Comparison of ENCODE assay signal across 10 mouse cellular contexts in genomic region chr7:81492628-81493027, GRCm38 (mm10). TPM values are rescaled to one million over a fixed set of nuclear protein-coding genes. Genes with fewer than 3 reads are reported as not detected.
DNase-seq lines count a peak whose midpoint lies in the region; ATAC-seq and TF ChIP-seq lines count a peak whose summit lies in the region.
"Had no signal": no experiment of that assay in that cellular context is flagged by ENCODE, and none has a peak within 500 bp of the region (broad histone marks: within the 10 kb centered on the region; RNA-seq: fewer than 3 reads in every experiment).

No protein-coding gene starts in this region.

- H3K4me3 ChIP-seq in kidney, embryonic 16.5 days (ENCODE audit: low read length): no peak overlapping the region
- H3K4me3 ChIP-seq in embryonic facial prominence, embryonic 14.5 days (ENCODE audit: low read depth, low read length): peak overlapping the region; percentile 50; the same call in 1 of the 2 replicates
- peak overlapping the region; percentile 78 for H3K4me3 ChIP-seq in hindbrain, embryonic 15.5 days
- peak overlapping the region; percentile 82 for H3K4me3 ChIP-seq in neural tube, embryonic 13.5 days
- no peak overlapping the region for H3K4me3 ChIP-seq in thymus, adult 2 months (ENCODE audit: control insufficient read depth, insufficient read depth, low read length)

- DNase-seq in kidney, adult 9 months: no peak
- no peak for DNase-seq in embryonic facial prominence, embryonic 14.5 days (ENCODE audit: low spot score)
- no peak for DNase-seq in urinary bladder, postnatal 14 days (ENCODE audit: low spot score)
- DNase-seq in urinary bladder, adult 2 months (ENCODE audit: low spot score): no peak
- DNase-seq in thymus, adult 2 months: no peak
- DNase-seq: cerebellum, adult 11 months had no signal

- no peak for ATAC-seq in kidney, embryonic 16.5 days (ENCODE audit: low FRiP score, low TSS enrichment)
- ATAC-seq in embryonic facial prominence, embryonic 14.5 days (ENCODE audit: low read depth): no peak
- no peak for ATAC-seq in hindbrain, embryonic 15.5 days (ENCODE audit: low FRiP score, low read depth)
- ATAC-seq in neural tube, embryonic 13.5 days (ENCODE audit: low read depth): no peak

- WGBS in kidney, embryonic 16.5 days: 48% methylated on average over 9 of the region's 9 CpGs
- 45% methylated on average over 9 of the region's 9 CpGs for WGBS in embryonic facial prominence, embryonic 14.5 days
- 26% methylated on average over 9 of the region's 9 CpGs for WGBS in hindbrain, embryonic 15.5 days
- WGBS in neural tube, embryonic 13.5 days: 34% methylated on average over 9 of the region's 9 CpGs
- 68% methylated on average over 9 of the region's 9 CpGs for WGBS in thymus, adult 2 months

- H3K27me3 ChIP-seq in kidney, embryonic 16.5 days (ENCODE audit: insufficient read depth, low read length): peaks cover 23% of the 10 kb centered on the region
- peaks cover 19% of the 10 kb centered on the region; the same call in 1 of the 2 replicates for H3K27me3 ChIP-seq in embryonic facial prominence, embryonic 14.5 days (replicated peaks; ENCODE audit: control insufficient read depth, insufficient read depth, low read length)
- no peaks in the 10 kb centered on the region for H3K27me3 ChIP-seq in hindbrain, embryonic 15.5 days
- H3K27me3 ChIP-seq in neural tube, embryonic 13.5 days: peaks cover 4% of the 10 kb centered on the region; the same call in 1 of the 2 replicates
- H3K27me3 ChIP-seq in thymus, adult 2 months (ENCODE audit: control insufficient read depth, insufficient read depth, low read length): peaks cover 7% of the 10 kb centered on the region; the same call in 1 of the 2 replicates

- no peak overlapping the region for H3K9ac ChIP-seq in kidney, embryonic 16.5 days (replicated peaks; ENCODE audit: low read length)
- no peak overlapping the region for H3K9ac ChIP-seq in embryonic facial prominence, embryonic 14.5 days (ENCODE audit: low read depth, low read length)
- peak overlapping the region; percentile 90 for H3K9ac ChIP-seq in hindbrain, embryonic 15.5 days
- peak overlapping the region; percentile 95 for H3K9ac ChIP-seq in neural tube, embryonic 13.5 days

- peak overlapping the region; percentile 82; the same call in 1 of the 2 replicates for H3K4me2 ChIP-seq in kidney, embryonic 16.5 days (replicated peaks; ENCODE audit: low read depth, low read length)
- peak overlapping the region; percentile 88; the same call in 1 of the 2 replicates for H3K4me2 ChIP-seq in embryonic facial prominence, embryonic 14.5 days (ENCODE audit: low read depth, low read length)
- peak overlapping the region; percentile 66 for H3K4me2 ChIP-seq in hindbrain, embryonic 15.5 days
- H3K4me2 ChIP-seq in neural tube, embryonic 13.5 days: peak overlapping the region; percentile 74

- no peaks in the 10 kb centered on the region for H3K9me3 ChIP-seq in kidney, embryonic 16.5 days (ENCODE audit: low read length)
- no peaks in the 10 kb centered on the region for H3K9me3 ChIP-seq in embryonic facial prominence, embryonic 14.5 days (ENCODE audit: control insufficient read depth, low read length)
- H3K9me3 ChIP-seq in hindbrain, embryonic 15.5 days: no peaks in the 10 kb centered on the region
- no peaks in the 10 kb centered on the region for H3K9me3 ChIP-seq in neural tube, embryonic 13.5 days

- peaks cover 5% of the 10 kb centered on the region; the same call in 1 of the 2 replicates for H3K4me1 ChIP-seq in kidney, embryonic 16.5 days (ENCODE audit: insufficient read depth, low read length)
- H3K4me1 ChIP-seq in embryonic facial prominence, embryonic 14.5 days (ENCODE audit: control insufficient read depth, insufficient read depth, low read length): no peaks in the 10 kb centered on the region
- peaks cover 24% of the 10 kb centered on the region for H3K4me1 ChIP-seq in hindbrain, embryonic 15.5 days (replicated peaks)
- peaks cover 38% of the 10 kb centered on the region for H3K4me1 ChIP-seq in neural tube, embryonic 13.5 days (replicated peaks)
- H3K4me1 ChIP-seq in thymus, adult 2 months (replicated peaks; ENCODE audit: control insufficient read depth, insufficient read depth, low read length): no peaks in the 10 kb centered on the region; the same call in 1 of the 2 replicates

- no peak for TF ChIP-seq CTCF in thymus, adult 2 months (IDR thresholded peaks at IDR 0.05; ENCODE audit: borderline replicate concordance, control insufficient read depth, extremely low read depth, insufficient read depth, low read length, poor library complexity)

- TF ChIP-seq POLR2A in thymus, adult 2 months (IDR thresholded peaks at IDR 0.05; ENCODE audit: control insufficient read depth, extremely low read depth, insufficient read depth, low read length, poor library complexity): no peak

- no peaks in the 10 kb centered on the region for H3K36me3 ChIP-seq in kidney, embryonic 16.5 days (ENCODE audit: insufficient read depth, low read length)
- H3K36me3 ChIP-seq in embryonic facial prominence, embryonic 14.5 days (ENCODE audit: control insufficient read depth, insufficient read depth, low read length): no peaks in the 10 kb centered on the region
- no peaks in the 10 kb centered on the region for H3K36me3 ChIP-seq in hindbrain, embryonic 15.5 days
- no peaks in the 10 kb centered on the region for H3K36me3 ChIP-seq in neural tube, embryonic 13.5 days
- H3K36me3 ChIP-seq in thymus, adult 2 months (ENCODE audit: control insufficient read depth, insufficient read depth, low read length): no peaks in the 10 kb centered on the region

- no peak overlapping the region for H3K27ac ChIP-seq in kidney, embryonic 16.5 days (ENCODE audit: low read length)
- H3K27ac ChIP-seq in embryonic facial prominence, embryonic 14.5 days (replicated peaks; ENCODE audit: low read depth, low read length): no peak overlapping the region
- H3K27ac ChIP-seq in hindbrain, embryonic 15.5 days (replicated peaks): peak overlapping the region; percentile 96
- H3K27ac ChIP-seq in neural tube, embryonic 13.5 days (replicated peaks): peak overlapping the region; percentile 99
- no peak overlapping the region for H3K27ac ChIP-seq in thymus, adult 2 months (ENCODE audit: control insufficient read depth, insufficient read depth, low read length)

RNA-seq across cellular contexts. Expression of gene Ap3b2, which starts 1.1 kb away (rescaled TPM):
- polyA plus RNA-seq in kidney, embryonic 16.5 days (2015; fragmentation: Nextera tagmentation; extraction: Ambion mirVana): 1.0 and 1.5 TPM in 2 replicates
- polyA plus RNA-seq in embryonic facial prominence, embryonic 14.5 days (2014; fragmentation: Nextera tagmentation; extraction: Ambion mirVana): 4.9 and 7.2 TPM in 2 replicates
- polyA plus RNA-seq in hindbrain, embryonic 15.5 days (2015; fragmentation: Nextera tagmentation; extraction: Ambion mirVana): 133 and 147 TPM in 2 replicates
- 127 and 131 TPM in 2 replicates for polyA plus RNA-seq in neural tube, embryonic 13.5 days (2015; fragmentation: Nextera tagmentation; extraction: Ambion mirVana)
- 1.4 and 2.1 TPM in 2 replicates for polyA plus RNA-seq in urinary bladder, adult 2 months (2012; rRNA removed)
- polyA plus RNA-seq in thymus, adult 2 months (2012; rRNA removed): 0.60 and 0.65 TPM in 2 replicates

RNA-seq across cellular contexts. Expression of gene BC048679, which starts 5.5 kb away (rescaled TPM):
- polyA plus RNA-seq in kidney, embryonic 16.5 days (2015; fragmentation: Nextera tagmentation; extraction: Ambion mirVana): not detected in 2 replicates
- polyA plus RNA-seq in embryonic facial prominence, embryonic 14.5 days (2014; fragmentation: Nextera tagmentation; extraction: Ambion mirVana): not detected in 2 replicates
- polyA plus RNA-seq in hindbrain, embryonic 15.5 days (2015; fragmentation: Nextera tagmentation; extraction: Ambion mirVana): not detected in 2 replicates
- not detected in 2 replicates for polyA plus RNA-seq in neural tube, embryonic 13.5 days (2015; fragmentation: Nextera tagmentation; extraction: Ambion mirVana)
- polyA plus RNA-seq in urinary bladder, adult 2 months (2012; rRNA removed): not detected in 2 replicates
- polyA plus RNA-seq in thymus, adult 2 months (2012; rRNA removed): not detected in 2 replicates
- polyA plus RNA-seq: heart, postnatal 0 days had no signal

RNA-seq across cellular contexts. Expression of gene Cpeb1, which starts 37.4 kb away (rescaled TPM):
- 0.76 and 0.85 TPM in 2 replicates for polyA plus RNA-seq in kidney, embryonic 16.5 days (2015; fragmentation: Nextera tagmentation; extraction: Ambion mirVana)
- polyA plus RNA-seq in embryonic facial prominence, embryonic 14.5 days (2014; fragmentation: Nextera tagmentation; extraction: Ambion mirVana): 2.4 and 3.4 TPM in 2 replicates
- 5.7 and 6.2 TPM in 2 replicates for polyA plus RNA-seq in hindbrain, embryonic 15.5 days (2015; fragmentation: Nextera tagmentation; extraction: Ambion mirVana)
- polyA plus RNA-seq in neural tube, embryonic 13.5 days (2015; fragmentation: Nextera tagmentation; extraction: Ambion mirVana): 4.7 and 7.3 TPM in 2 replicates
- 52.4 and 67.9 TPM in 2 replicates for polyA plus RNA-seq in urinary bladder, adult 2 months (2012; rRNA removed)
- polyA plus RNA-seq in thymus, adult 2 months (2012; rRNA removed): 8.8 and 13.5 TPM in 2 replicates

Comparison
In these comparisons a context has a peak if more than half of its experiments do, and no peak if none do; other contexts are left out.
1. H3K27ac ChIP-seq: peak in hindbrain, embryonic 15.5 days (single experiment) and neural tube, embryonic 13.5 days (single experiment); none in kidney, embryonic 16.5 days (single experiment), embryonic facial prominence, embryonic 14.5 days (single experiment) and thymus, adult 2 months (single experiment).
2. H3K4me3 ChIP-seq: peak in embryonic facial prominence, embryonic 14.5 days (single experiment), hindbrain, embryonic 15.5 days (single experiment) and neural tube, embryonic 13.5 days (single experiment); none in kidney, embryonic 16.5 days (single experiment) and thymus, adult 2 months (single experiment).
3. H3K9ac ChIP-seq: peak in hindbrain, embryonic 15.5 days (single experiment) and neural tube, embryonic 13.5 days (single experiment); none in kidney, embryonic 16.5 days (single experiment) and embryonic facial prominence, embryonic 14.5 days (single experiment).
4. RNA of gene Ap3b2, which starts 1.1 kb away (polyA plus RNA-seq): 133 to 147 TPM in hindbrain, embryonic 15.5 days and 127 to 131 TPM in neural tube, embryonic 13.5 days; 4.9 to 7.2 TPM in embryonic facial prominence, embryonic 14.5 days, 1.4 to 2.1 TPM in urinary bladder, adult 2 months, 1.0 to 1.5 TPM in kidney, embryonic 16.5 days and 0.60 to 0.65 TPM in thymus, adult 2 months; every median in the first group is over 10 times any median in the second.
5. Peak in every context shown above with its lines, with median percentiles within 50 percentile points of each other: H3K4me2 ChIP-seq.